ENCODE assay signal across 10 mouse cellular contexts in genomic region chr13:34806532-34807092, GRCm38 (mm10).
DNase-seq lines count a peak whose midpoint lies in the region; ATAC-seq and TF ChIP-seq lines count a peak whose summit lies in the region.
"Had no signal": no experiment of that assay in that cellular context is flagged by ENCODE, and none has a peak within 500 bp of the region (broad histone marks: within the 10 kb centered on the region; RNA-seq: fewer than 3 reads in every experiment).

No protein-coding gene starts in this region.

- ATAC-seq in kidney, embryonic 16.5 days (ENCODE audit: low FRiP score, low TSS enrichment): no peak
- ATAC-seq in forebrain, embryonic 16.5 days: peak; percentile 57; the same call in 1 of the 2 replicates
- peak; percentile 43; the same call in 1 of the 2 replicates for ATAC-seq in midbrain, embryonic 14.5 days (ENCODE audit: low FRiP score, low TSS enrichment)
- ATAC-seq: liver, embryonic 12.5 days had no signal

- peak; percentile 19 for DNase-seq in kidney, postnatal 10 days
- peak; percentile 87 for DNase-seq in brain, embryonic 14.5 days (ENCODE audit: low read depth)
- peak; percentile 70 for DNase-seq in midbrain, embryonic 14.5 days
- no peak for DNase-seq in adrenal gland, adult 8-10 months
- no peak for DNase-seq in adrenal gland, postnatal 25 days
- DNase-seq in gastrocnemius, adult 2 months: no peak
- DNase-seq: adrenal gland, adult 2 months had no signal

- no peaks in the 10 kb centered on the region for H3K36me3 ChIP-seq in kidney, embryonic 16.5 days (ENCODE audit: insufficient read depth, low read length)
- no peaks in the 10 kb centered on the region for H3K36me3 ChIP-seq in forebrain, embryonic 16.5 days (ENCODE audit: control insufficient read depth, insufficient read depth)
- no peaks in the 10 kb centered on the region for H3K36me3 ChIP-seq in midbrain, embryonic 14.5 days (ENCODE audit: control insufficient read depth, insufficient read depth, low read length)
- H3K36me3 ChIP-seq: liver, embryonic 12.5 days had no signal

- intact Hi-C loops in gastrocnemius, adult 2 months (cut with DNase I): no loop called here

- TF ChIP-seq POLR2A in brain, embryonic 14.5 days (IDR thresholded peaks at IDR 0.05; ENCODE audit: borderline replicate concordance, extremely low read depth, insufficient read depth, insufficient read length, poor library complexity, severe bottlenecking): no peak

- no peak for TF ChIP-seq CTCF in brain, embryonic 14.5 days (IDR thresholded peaks at IDR 0.05; ENCODE audit: borderline replicate concordance, extremely low read depth, insufficient read depth, insufficient read length)
- no peak for TF ChIP-seq CTCF in gastrocnemius, adult 2 months (IDR thresholded peaks at IDR 0.05)

- H3K4me1 ChIP-seq in kidney, embryonic 16.5 days (ENCODE audit: insufficient read depth, low read length): no peaks in the 10 kb centered on the region
- H3K4me1 ChIP-seq in forebrain, embryonic 16.5 days (replicated peaks; ENCODE audit: control insufficient read depth, insufficient read depth, low read length): peaks cover 15% of the 10 kb centered on the region
- H3K4me1 ChIP-seq in midbrain, embryonic 14.5 days (ENCODE audit: control insufficient read depth, insufficient read depth, low read length): peaks cover 4% of the 10 kb centered on the region; the same call in 1 of the 2 replicates
- H3K4me1 ChIP-seq: liver, embryonic 12.5 days had no signal

- H3K4me2 ChIP-seq in kidney, embryonic 16.5 days (replicated peaks; ENCODE audit: low read depth, low read length): no peak overlapping the region
- no peak overlapping the region for H3K4me2 ChIP-seq in forebrain, embryonic 16.5 days (ENCODE audit: low read length)
- no peak overlapping the region for H3K4me2 ChIP-seq in midbrain, embryonic 14.5 days (ENCODE audit: low read length)
- H3K4me2 ChIP-seq: liver, embryonic 12.5 days had no signal

- no peaks in the 10 kb centered on the region for H3K27me3 ChIP-seq in kidney, embryonic 16.5 days (ENCODE audit: insufficient read depth, low read length)
- H3K27me3 ChIP-seq in forebrain, embryonic 16.5 days (replicated peaks; ENCODE audit: control insufficient read depth, insufficient read depth, low read length): no peaks in the 10 kb centered on the region
- no peaks in the 10 kb centered on the region for H3K27me3 ChIP-seq in midbrain, embryonic 14.5 days (ENCODE audit: control insufficient read depth, insufficient read depth, low read length)
- H3K27me3 ChIP-seq: liver, embryonic 12.5 days had no signal

- no peak overlapping the region for H3K27ac ChIP-seq in kidney, embryonic 16.5 days (ENCODE audit: low read length)
- H3K27ac ChIP-seq in forebrain, embryonic 16.5 days (ENCODE audit: low read length): peak overlapping the region; percentile 23
- H3K27ac ChIP-seq in midbrain, embryonic 14.5 days (replicated peaks; ENCODE audit: low read depth, low read length): peak overlapping the region; percentile 49
- no peak overlapping the region for H3K27ac ChIP-seq in gastrocnemius, adult 2 months
- H3K27ac ChIP-seq: liver, embryonic 12.5 days had no signal

- no peak overlapping the region for H3K4me3 ChIP-seq in kidney, embryonic 16.5 days (ENCODE audit: low read length)
- H3K4me3 ChIP-seq in forebrain, embryonic 16.5 days (replicated peaks; ENCODE audit: low read length): no peak overlapping the region
- no peak overlapping the region for H3K4me3 ChIP-seq in midbrain, embryonic 14.5 days (replicated peaks; ENCODE audit: low read depth, low read length)
- no peak overlapping the region for H3K4me3 ChIP-seq in gastrocnemius, adult 2 months
- H3K4me3 ChIP-seq: liver, embryonic 12.5 days had no signal

- 49% methylated on average over 9 of the region's 9 CpGs for WGBS in kidney, embryonic 16.5 days
- WGBS in forebrain, embryonic 16.5 days: 15% methylated on average over 9 of the region's 9 CpGs
- 33% methylated on average over 9 of the region's 9 CpGs for WGBS in midbrain, embryonic 14.5 days

- H3K9ac ChIP-seq in kidney, embryonic 16.5 days (replicated peaks; ENCODE audit: low read length): no peak overlapping the region
- no peak overlapping the region for H3K9ac ChIP-seq in forebrain, embryonic 16.5 days (replicated peaks; ENCODE audit: low read depth, low read length)
- H3K9ac ChIP-seq in midbrain, embryonic 14.5 days (replicated peaks; ENCODE audit: low read length): no peak overlapping the region
- H3K9ac ChIP-seq: liver, embryonic 12.5 days had no signal

- no peaks in the 10 kb centered on the region for H3K9me3 ChIP-seq in kidney, embryonic 16.5 days (ENCODE audit: low read length)
- no peaks in the 10 kb centered on the region for H3K9me3 ChIP-seq in forebrain, embryonic 16.5 days (ENCODE audit: control insufficient read depth, low read length)
- H3K9me3 ChIP-seq in midbrain, embryonic 14.5 days (ENCODE audit: control insufficient read depth, low read length): no peaks in the 10 kb centered on the region
- H3K9me3 ChIP-seq: liver, embryonic 12.5 days had no signal

Comparison
In these comparisons a context has a peak if more than half of its experiments do, and no peak if none do; other contexts are left out.
1. DNase-seq: peak in kidney, postnatal 10 days (single experiment), brain, embryonic 14.5 days (single experiment) and midbrain, embryonic 14.5 days (single experiment); none in adrenal gland, adult 8-10 months (single experiment), adrenal gland, postnatal 25 days (single experiment) and gastrocnemius, adult 2 months (single experiment).
2. H3K27ac ChIP-seq: peak in forebrain, embryonic 16.5 days (single experiment) and midbrain, embryonic 14.5 days (single experiment); none in kidney, embryonic 16.5 days (single experiment) and gastrocnemius, adult 2 months (single experiment).